Mouse (Mus musculus): ENCODE data around the gene Fam160a2. TPM values are rescaled to one million over a fixed set of nuclear protein-coding genes. Genes with fewer than 3 reads are reported as not detected.

The Fam160a2 gene
- polyA plus RNA-seq, 1 experiment from 2014 or later, result 40.1 TPM

DNA sequence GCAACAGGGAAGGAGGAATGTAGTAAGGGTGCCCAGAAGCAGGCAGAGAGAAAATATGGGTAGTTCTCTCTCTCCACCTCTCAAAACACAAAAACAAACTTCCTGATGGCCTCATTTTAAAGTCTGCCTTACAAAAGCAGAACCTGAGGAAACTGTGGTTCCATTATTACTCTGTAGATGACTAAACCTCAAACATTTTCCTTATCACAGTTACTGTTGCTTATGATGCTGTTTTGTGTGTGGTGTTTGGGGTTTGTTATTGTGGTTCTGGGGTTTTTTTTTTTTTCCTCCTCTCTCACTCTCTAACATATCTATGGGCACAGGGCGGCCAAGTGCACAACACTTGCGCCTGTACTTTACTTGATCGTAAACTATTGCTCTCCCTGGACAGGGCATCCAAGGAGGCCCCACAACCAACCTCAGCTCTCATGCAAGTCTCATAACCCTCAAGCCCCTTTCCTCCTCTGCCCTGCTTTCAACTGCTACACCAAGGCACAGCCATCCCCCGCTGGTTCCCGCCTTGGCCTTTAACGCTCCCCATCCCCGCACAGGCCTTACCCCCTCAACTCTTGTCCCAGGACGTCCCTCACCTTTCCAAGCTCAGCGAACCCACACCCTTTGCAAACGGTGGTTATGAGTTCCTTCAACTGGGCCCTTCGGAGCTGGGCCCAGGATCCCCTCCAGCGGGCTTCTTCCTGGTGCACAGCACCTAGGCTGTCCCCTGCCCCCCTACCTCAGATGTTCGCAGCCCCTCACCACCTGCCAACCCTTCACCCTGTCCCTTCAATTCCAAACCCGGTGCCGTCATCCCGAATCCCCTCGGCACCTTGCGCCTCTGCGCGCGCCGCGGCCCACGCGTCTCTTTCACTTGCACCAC lies 558 bp downstream of the Fam160a2 start:
- no peaks in the 10 kb centered on the region for H3K27me3 ChIP-seq (ENCODE audit: control insufficient read depth, insufficient read depth, low read length)
- no peaks in the 10 kb centered on the region for H3K36me3 ChIP-seq (ENCODE audit: control insufficient read depth, insufficient read depth, low read length)
- peak overlapping the region; percentile 59 for H3K4me2 ChIP-seq (ENCODE audit: low read depth, low read length)
- H3K4me1 ChIP-seq (ENCODE audit: control insufficient read depth, insufficient read depth, low read length), result peaks cover 9% of the 10 kb centered on the region
- no peaks in the 10 kb centered on the region for H3K9me3 ChIP-seq (ENCODE audit: control insufficient read depth, low read length)
- ATAC-seq (ENCODE audit: low read depth), result peak; percentile 62
- H3K9ac ChIP-seq (replicated peaks; ENCODE audit: low read depth, low read length), result peak overlapping the region; percentile 76
- H3K27ac ChIP-seq (ENCODE audit: low read depth, low read length), result peak overlapping the region; percentile 64; the same call in 1 of the 2 replicates
- WGBS, result under 1% methylated on average over 25 of the region's 25 CpGs
- peak overlapping the region; percentile 77 for H3K4me3 ChIP-seq (ENCODE audit: low read depth, low read length)

- no peak overlapping the region for H3K9ac ChIP-seq (replicated peaks; ENCODE audit: low read depth, low read length)
- peaks cover 8% of the 10 kb centered on the region for H3K4me1 ChIP-seq (ENCODE audit: control insufficient read depth, insufficient read depth, low read length)
- H3K36me3 ChIP-seq (ENCODE audit: control insufficient read depth, insufficient read depth, low read length), result no peaks in the 10 kb centered on the region
- no peak overlapping the region for H3K27ac ChIP-seq (ENCODE audit: low read depth, low read length)
- ATAC-seq (ENCODE audit: low read depth), result no peak
- no peaks in the 10 kb centered on the region for H3K9me3 ChIP-seq (ENCODE audit: control insufficient read depth, low read length)
- H3K4me3 ChIP-seq (ENCODE audit: low read depth, low read length), result no peak overlapping the region
- H3K27me3 ChIP-seq (ENCODE audit: control insufficient read depth, insufficient read depth, low read length), result no peaks in the 10 kb centered on the region
- H3K4me2 ChIP-seq (ENCODE audit: low read depth, low read length), result no peak overlapping the region
Observed at GRCm38 (mm10) chr7:105396126-105396525, 3.7 kb downstream of the Fam160a2 start.

DNA sequence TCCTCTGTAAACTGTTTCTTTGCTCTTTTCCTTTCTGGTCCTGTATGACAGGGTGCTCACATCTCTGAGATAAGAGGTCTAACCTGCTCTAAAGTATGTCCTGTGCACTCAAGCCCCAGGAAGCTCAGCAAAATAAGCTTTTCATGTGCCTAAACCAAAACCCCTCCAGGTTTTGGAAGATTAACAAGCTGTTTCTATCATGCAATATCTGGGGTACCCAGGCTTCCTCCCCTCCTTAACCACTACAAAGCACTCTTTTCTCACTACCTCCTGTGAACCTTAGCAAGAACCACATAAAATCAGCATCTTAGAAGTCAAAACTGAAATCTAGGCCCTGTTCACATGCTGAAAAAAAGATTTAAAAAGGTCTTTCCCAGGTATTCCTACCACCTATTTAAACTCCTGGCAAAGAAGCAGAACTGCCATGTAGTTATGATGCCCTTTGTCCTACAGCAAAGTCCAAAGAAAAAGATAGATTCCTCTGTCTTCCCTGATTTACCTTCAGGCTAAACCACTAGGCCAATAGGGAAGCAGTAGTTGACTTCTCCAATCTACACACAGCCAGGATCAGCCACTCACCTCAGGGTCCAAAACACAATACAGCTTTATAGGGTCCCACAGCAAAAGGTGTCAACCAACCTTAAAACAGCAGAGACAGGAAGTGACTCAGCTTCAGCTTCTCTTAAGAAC lies 4.6 kb downstream of the Fam160a2 start:
- no peak overlapping the region for H3K4me3 ChIP-seq (ENCODE audit: low read depth, low read length)
- peaks cover 6% of the 10 kb centered on the region for H3K4me1 ChIP-seq (ENCODE audit: control insufficient read depth, insufficient read depth, low read length)
- no peak overlapping the region for H3K27ac ChIP-seq (ENCODE audit: low read depth, low read length)
- H3K36me3 ChIP-seq (ENCODE audit: control insufficient read depth, insufficient read depth, low read length), result 0 out of 2 replicates have a peak, but pooled peaks cover 1% of the 10 kb centered on the region
- H3K27me3 ChIP-seq (ENCODE audit: control insufficient read depth, insufficient read depth, low read length), result no peaks in the 10 kb centered on the region
- no peaks in the 10 kb centered on the region for H3K9me3 ChIP-seq (ENCODE audit: control insufficient read depth, low read length)
- no peak overlapping the region for H3K9ac ChIP-seq (replicated peaks; ENCODE audit: low read depth, low read length)
- no peak for ATAC-seq (ENCODE audit: low read depth)
- H3K4me2 ChIP-seq (ENCODE audit: low read depth, low read length), result no peak overlapping the region

- H3K27me3 ChIP-seq (ENCODE audit: control insufficient read depth, insufficient read depth, low read length), result no peaks in the 10 kb centered on the region
- no peak overlapping the region for H3K27ac ChIP-seq (ENCODE audit: low read depth, low read length)
- H3K9me3 ChIP-seq (ENCODE audit: control insufficient read depth, low read length), result no peaks in the 10 kb centered on the region
- H3K4me2 ChIP-seq (ENCODE audit: low read depth, low read length), result no peak overlapping the region
- no peak overlapping the region for H3K4me3 ChIP-seq (ENCODE audit: low read depth, low read length)
- WGBS, result 86% methylated on average over 1 of the region's 1 CpGs
- H3K4me1 ChIP-seq (ENCODE audit: control insufficient read depth, insufficient read depth, low read length), result peaks cover 6% of the 10 kb centered on the region
- no peak overlapping the region for H3K9ac ChIP-seq (replicated peaks; ENCODE audit: low read depth, low read length)
- ATAC-seq (ENCODE audit: low read depth), result no peak
- peaks cover 5% of the 10 kb centered on the region; the same call in 1 of the 2 replicates for H3K36me3 ChIP-seq (ENCODE audit: control insufficient read depth, insufficient read depth, low read length)
Observed at GRCm38 (mm10) chr7:105394606-105395005, 5.2 kb downstream of the Fam160a2 start.

GRCm38 (mm10) chr7:105390236-105390635 lies 9.6 kb downstream of the Fam160a2 start:
- Histone ChIP-seq H3K27me3 (ENCODE audit: control insufficient read depth, insufficient read depth, low read length) (no peaks in the 10 kb centered on the region), H3K4me3 (ENCODE audit: low read depth, low read length) (no peak overlapping the region), H3K4me1 (ENCODE audit: control insufficient read depth, insufficient read depth, low read length) (no peaks in the 10 kb centered on the region), H3K9me3 (ENCODE audit: control insufficient read depth, low read length) (no peaks in the 10 kb centered on the region), H3K9ac (replicated peaks; ENCODE audit: low read depth, low read length) (no peak overlapping the region), H3K36me3 (ENCODE audit: control insufficient read depth, insufficient read depth, low read length) (peaks cover 25% of the 10 kb centered on the region), H3K27ac (ENCODE audit: low read depth, low read length) (no peak overlapping the region), H3K4me2 (ENCODE audit: low read depth, low read length) (no peak overlapping the region)
- WGBS, result 93% methylated on average over 2 of the region's 2 CpGs
- no peak for ATAC-seq (ENCODE audit: low read depth)

DNA sequence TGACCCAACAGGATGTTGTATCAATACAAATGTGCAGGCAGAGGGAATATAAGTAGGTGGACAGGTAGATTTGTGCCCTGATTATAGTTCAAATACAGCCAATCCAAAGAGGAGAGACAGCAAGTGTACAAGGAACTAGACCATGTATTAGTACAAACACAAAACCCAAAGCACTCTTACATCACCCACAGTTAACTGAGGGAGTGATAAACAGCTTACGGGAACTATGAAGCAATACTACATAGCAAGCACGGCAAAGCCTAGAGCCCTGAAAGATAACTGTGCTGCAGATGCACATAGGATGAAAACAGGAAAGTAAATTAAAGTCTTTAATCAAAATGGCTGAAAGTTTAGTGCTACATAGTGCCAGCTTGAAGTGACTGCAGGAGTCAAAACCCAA lies 12.2 kb downstream of the Fam160a2 start:
- no peak overlapping the region for H3K4me3 ChIP-seq (ENCODE audit: low read depth, low read length)
- WGBS, result 96% methylated on average over 2 of the region's 2 CpGs
- H3K9me3 ChIP-seq (ENCODE audit: control insufficient read depth, low read length), result no peaks in the 10 kb centered on the region
- H3K27me3 ChIP-seq (ENCODE audit: control insufficient read depth, insufficient read depth, low read length), result no peaks in the 10 kb centered on the region
- H3K9ac ChIP-seq (replicated peaks; ENCODE audit: low read depth, low read length), result no peak overlapping the region
- H3K4me2 ChIP-seq (ENCODE audit: low read depth, low read length), result no peak overlapping the region
- no peak overlapping the region for H3K27ac ChIP-seq (ENCODE audit: low read depth, low read length)
- H3K36me3 ChIP-seq (ENCODE audit: control insufficient read depth, insufficient read depth, low read length), result peaks cover 47% of the 10 kb centered on the region
- no peaks in the 10 kb centered on the region for H3K4me1 ChIP-seq (ENCODE audit: control insufficient read depth, insufficient read depth, low read length)
- ATAC-seq (ENCODE audit: low read depth), result no peak

DNA sequence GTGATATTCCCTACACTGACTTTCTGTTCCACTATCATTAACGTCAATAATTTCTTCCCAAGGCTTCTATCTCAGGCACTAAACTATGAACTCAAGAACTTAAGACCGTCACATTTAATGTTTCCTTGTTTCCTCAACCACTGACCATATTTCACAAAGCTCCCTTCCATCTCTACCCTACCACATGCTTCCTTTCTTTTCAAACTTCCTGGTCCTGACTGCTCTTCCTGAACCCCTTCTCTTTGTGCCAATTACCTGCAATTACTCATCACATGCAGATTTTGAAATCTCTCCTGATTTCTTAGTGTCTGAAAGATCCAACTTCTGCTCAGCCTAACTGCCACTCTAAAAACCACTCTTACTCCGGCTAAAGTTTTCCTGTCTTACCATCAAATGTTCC lies 19.5 kb downstream of the Fam160a2 start:
- ATAC-seq (ENCODE audit: low read depth), result no peak
- Histone ChIP-seq H3K4me3 (ENCODE audit: low read depth, low read length) (no peak overlapping the region), H3K9me3 (ENCODE audit: control insufficient read depth, low read length) (no peaks in the 10 kb centered on the region), H3K27ac (ENCODE audit: low read depth, low read length) (no peak overlapping the region), H3K4me1 (ENCODE audit: control insufficient read depth, insufficient read depth, low read length) (no peaks in the 10 kb centered on the region), H3K27me3 (ENCODE audit: control insufficient read depth, insufficient read depth, low read length) (no peaks in the 10 kb centered on the region), H3K36me3 (ENCODE audit: control insufficient read depth, insufficient read depth, low read length) (peaks cover 70% of the 10 kb centered on the region), H3K4me2 (ENCODE audit: low read depth, low read length) (no peak overlapping the region), H3K9ac (replicated peaks; ENCODE audit: low read depth, low read length) (no peak overlapping the region)
- 97% methylated on average over 3 of the region's 3 CpGs for WGBS

DNA sequence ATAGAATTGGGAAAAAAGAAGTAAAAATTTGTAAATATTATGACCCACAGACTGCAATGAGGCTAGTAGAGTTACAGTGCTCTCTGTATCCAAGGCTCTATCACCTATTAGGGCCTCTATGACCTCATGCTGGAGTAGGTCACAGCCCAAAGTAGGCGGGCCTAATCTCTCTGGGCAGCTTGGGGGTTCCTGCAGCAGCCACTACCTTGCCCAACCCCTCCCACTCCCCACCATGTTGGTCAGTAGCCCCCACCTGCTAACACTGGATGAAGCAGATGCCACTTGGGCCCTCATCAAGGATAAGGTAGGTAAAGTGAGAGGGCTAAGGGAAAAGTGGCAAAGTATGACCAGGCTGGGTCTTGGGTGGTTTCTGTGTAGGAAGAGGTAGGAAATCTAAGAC lies 25.0 kb downstream of the Fam160a2 start, which contains the start of gene Gm5901:
Gm5901 (plus strand) TSS at position 173 of the 400 bp plus-strand sequence.
- no peak for ATAC-seq (ENCODE audit: low read depth)
- no peak within 1 kb of the TSS for H3K9ac ChIP-seq (replicated peaks; ENCODE audit: low read depth, low read length)
- WGBS, result 96% methylated on average over 1 of the region's 1 CpGs
- no peak within 1 kb of the TSS for H3K4me2 ChIP-seq (ENCODE audit: low read depth, low read length)
- no peaks in the 10 kb centered on the region for H3K9me3 ChIP-seq (ENCODE audit: control insufficient read depth, low read length)
- no peaks in the 10 kb centered on the region for H3K27me3 ChIP-seq (ENCODE audit: control insufficient read depth, insufficient read depth, low read length)
- peaks cover 39% of the 10 kb centered on the region for H3K36me3 ChIP-seq (ENCODE audit: control insufficient read depth, insufficient read depth, low read length)
- H3K4me1 ChIP-seq (ENCODE audit: control insufficient read depth, insufficient read depth, low read length), result no peaks in the 10 kb centered on the region
- H3K4me3 ChIP-seq (ENCODE audit: low read depth, low read length), result no peak within 1 kb of the TSS
- H3K27ac ChIP-seq (ENCODE audit: low read depth, low read length), result no peak within 1 kb of the TSS

DNA sequence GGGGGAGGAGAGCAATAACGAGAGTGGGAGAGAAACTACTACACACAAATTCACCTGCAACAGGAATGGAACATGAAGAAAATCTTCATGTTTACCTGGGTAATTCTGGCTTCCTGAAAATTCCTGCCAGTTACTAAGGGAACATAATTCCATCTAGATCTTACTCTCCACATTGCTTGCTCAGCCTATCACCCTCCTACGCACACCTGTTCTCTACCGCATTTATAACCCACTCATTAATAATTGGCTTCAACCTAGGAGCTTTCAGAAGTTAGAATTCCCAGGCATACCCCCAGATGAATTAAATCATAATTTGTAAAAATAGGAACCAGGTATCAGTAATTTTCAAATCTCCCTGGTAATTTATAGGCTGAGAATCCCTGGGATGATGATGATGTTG lies 25.9 kb downstream of the Fam160a2 start:
- H3K4me1 ChIP-seq (ENCODE audit: control insufficient read depth, insufficient read depth, low read length), result no peaks in the 10 kb centered on the region
- no peak overlapping the region for H3K9ac ChIP-seq (replicated peaks; ENCODE audit: low read depth, low read length)
- no peak overlapping the region for H3K4me2 ChIP-seq (ENCODE audit: low read depth, low read length)
- ATAC-seq (ENCODE audit: low read depth), result no peak
- H3K36me3 ChIP-seq (ENCODE audit: control insufficient read depth, insufficient read depth, low read length), result peaks cover 30% of the 10 kb centered on the region
- 96% methylated on average over 3 of the region's 3 CpGs for WGBS
- no peaks in the 10 kb centered on the region for H3K27me3 ChIP-seq (ENCODE audit: control insufficient read depth, insufficient read depth, low read length)
- no peak overlapping the region for H3K4me3 ChIP-seq (ENCODE audit: low read depth, low read length)
- H3K27ac ChIP-seq (ENCODE audit: low read depth, low read length), result no peak overlapping the region
- H3K9me3 ChIP-seq (ENCODE audit: control insufficient read depth, low read length), result no peaks in the 10 kb centered on the region
